Mouse (Mus musculus) C2C12 (cell line): Measurements from ENCODE around the gene Gata1.

Experiments used
- CTCF ChIP-seq: IDR thresholded peaks from one replicate; pipeline ENCODE4 v1.5.1; 2011; ENCODE audit not compliant: control insufficient read depth, insufficient read depth, insufficient read length
- MYOG ChIP-seq: IDR thresholded peaks from one replicate; pipeline ENCODE4 v1.6.1; 2011; ENCODE audit not compliant: control insufficient read depth, insufficient read length; ENCODE audit errors: extremely low read depth
- USF1 ChIP-seq: IDR thresholded peaks from one replicate; pipeline ENCODE4 v1.6.1; 2011; ENCODE audit warnings: low read depth, mild to moderate bottlenecking, control low read depth, moderate library complexity

DNA sequence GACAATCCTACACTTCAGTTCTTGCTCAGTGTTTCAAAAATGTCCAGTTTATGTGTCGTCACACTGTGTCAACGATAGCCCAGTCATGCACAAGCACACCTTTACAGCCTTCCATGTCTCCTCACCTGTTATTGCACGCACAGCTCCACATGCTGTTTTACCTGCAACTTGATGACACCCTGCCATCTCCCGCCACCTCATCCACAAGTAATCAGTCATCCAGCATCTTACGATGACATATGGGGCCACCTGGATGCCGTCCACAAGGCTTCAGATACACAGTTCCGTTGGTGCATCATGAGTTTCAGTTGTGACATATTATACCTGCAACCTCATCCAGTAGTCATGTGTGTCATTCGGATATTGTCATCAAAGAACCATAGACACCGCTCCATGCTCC lies 19.0 kb downstream of the Gata1 start:
- TF ChIP-seq CTCF (no peak), MYOG (no peak), USF1 (no peak)
